Mouse (Mus musculus) heart, embryonic 16.5 days (tissue): ENCODE results near the gene Uba3. TPM values are rescaled to one million over a fixed set of nuclear protein-coding genes. Genes with fewer than 3 reads are reported as not detected.

Experiments used
- ATAC-seq: fragments of 200-750 bp; cut with Nextera tagmentation; replicated peaks from 2 replicates; pipeline ENCODE4 v1.8.0; 2017; ENCODE audit warnings: moderate number of reproducible peaks; ENCODE audit not compliant: insufficient read depth, low FRiP score; ENCODE audit errors: extremely low read depth
- H3K27ac ChIP-seq: fragments of 300-500 bp; sonication (generic); 2 replicates; pipeline ENCODE4 v1.5.1; 2014; ENCODE audit warnings: mild to moderate bottlenecking, low read length, control low read depth, moderate library complexity
- H3K27me3 ChIP-seq: fragments of 300-500 bp; sonication (generic); 2 replicates; pipeline ENCODE4 v1.6.1; 2014; ENCODE audit warnings: low read length, mixed read lengths; ENCODE audit not compliant: control insufficient read depth, insufficient read depth
- H3K36me3 ChIP-seq: fragments of 300-500 bp; sonication (generic); 2 replicates; pipeline ENCODE4 v1.6.1; 2014; ENCODE audit not compliant: control insufficient read depth, insufficient read depth
- H3K4me1 ChIP-seq: fragments of 300-500 bp; sonication (generic); 2 replicates; pipeline ENCODE4 v1.6.1; 2014; ENCODE audit warnings: low read length, mixed read lengths; ENCODE audit not compliant: control insufficient read depth, insufficient read depth
- H3K4me2 ChIP-seq: fragments of 300-500 bp; sonication (generic); 2 replicates; pipeline ENCODE4 v1.6.1; 2014; ENCODE audit warnings: low read depth, mild to moderate bottlenecking, control low read depth, low read length
- H3K4me3 ChIP-seq: fragments of 300-500 bp; sonication (generic); 2 replicates; pipeline ENCODE4 v1.5.1; 2014; ENCODE audit warnings: mild to moderate bottlenecking, control low read depth, low read length
- H3K9ac ChIP-seq: fragments of 300-500 bp; sonication (generic); 2 replicates; pipeline ENCODE4 v1.6.1; 2014; ENCODE audit warnings: low read length, control low read depth
- H3K9me3 ChIP-seq: fragments of 300-500 bp; sonication (generic); replicated peaks from 2 replicates; pipeline ENCODE4 v1.6.1; 2016; ENCODE audit warnings: low read length; ENCODE audit not compliant: control insufficient read depth
- WGBS: fragments of 180-500 bp; shearing (Covaris S2); extraction: QIAGEN DNeasy Blood & Tissue Kit; methylation state at CpG from one replicate; pipeline ENCODE4 v1.1.7; 2014; 5-methylcytosine and 5-hydroxymethylcytosine counted together
- polyA plus RNA-seq: library from polyadenylated mRNA; unstranded; fragments of >200 nt; fragmentation: Nextera tagmentation; extraction: Ambion mirVana; gene quantifications from 2 replicates; pipeline ENCODE4 v1.2.1, GENCODE M21; 2015

Gene Uba3
- polyA plus RNA-seq, 1 experiment from 2014 or later = 71.1 TPM

DNA sequence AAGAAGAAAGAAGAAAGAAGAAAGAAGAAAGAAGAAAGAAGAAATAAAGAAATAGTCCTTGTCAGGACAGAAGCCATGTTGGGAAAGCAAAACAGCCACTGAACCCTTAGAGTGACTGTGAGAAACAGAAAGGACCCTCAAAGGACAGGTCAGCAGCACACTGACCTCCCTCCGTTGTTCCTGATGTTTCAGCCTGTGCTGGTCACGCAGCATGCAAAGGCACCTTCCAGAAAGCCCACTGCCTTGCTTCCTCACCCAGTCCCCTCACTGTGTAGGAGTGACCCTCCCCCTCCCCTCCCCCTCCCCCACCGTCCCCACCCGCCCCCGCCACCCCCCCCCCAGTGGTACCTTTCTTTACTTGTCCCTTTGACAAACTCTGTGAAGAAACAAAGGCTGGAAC is 15.2 kb upstream of the Uba3 start:
- H3K9me3 ChIP-seq = no peaks in the 10 kb centered on the region
- 0 out of 2 replicates have a peak, but pooled peaks cover 3% of the 10 kb centered on the region for H3K36me3 ChIP-seq
- no peak overlapping the region for H3K27ac ChIP-seq
- no peak overlapping the region for H3K9ac ChIP-seq
- H3K4me3 ChIP-seq = no peak overlapping the region
- WGBS = 93% methylated on average over 2 of the region's 5 CpGs
- no peak for ATAC-seq
- H3K4me1 ChIP-seq = peaks cover 49% of the 10 kb centered on the region
- H3K27me3 ChIP-seq = no peaks in the 10 kb centered on the region
- no peak overlapping the region for H3K4me2 ChIP-seq

DNA sequence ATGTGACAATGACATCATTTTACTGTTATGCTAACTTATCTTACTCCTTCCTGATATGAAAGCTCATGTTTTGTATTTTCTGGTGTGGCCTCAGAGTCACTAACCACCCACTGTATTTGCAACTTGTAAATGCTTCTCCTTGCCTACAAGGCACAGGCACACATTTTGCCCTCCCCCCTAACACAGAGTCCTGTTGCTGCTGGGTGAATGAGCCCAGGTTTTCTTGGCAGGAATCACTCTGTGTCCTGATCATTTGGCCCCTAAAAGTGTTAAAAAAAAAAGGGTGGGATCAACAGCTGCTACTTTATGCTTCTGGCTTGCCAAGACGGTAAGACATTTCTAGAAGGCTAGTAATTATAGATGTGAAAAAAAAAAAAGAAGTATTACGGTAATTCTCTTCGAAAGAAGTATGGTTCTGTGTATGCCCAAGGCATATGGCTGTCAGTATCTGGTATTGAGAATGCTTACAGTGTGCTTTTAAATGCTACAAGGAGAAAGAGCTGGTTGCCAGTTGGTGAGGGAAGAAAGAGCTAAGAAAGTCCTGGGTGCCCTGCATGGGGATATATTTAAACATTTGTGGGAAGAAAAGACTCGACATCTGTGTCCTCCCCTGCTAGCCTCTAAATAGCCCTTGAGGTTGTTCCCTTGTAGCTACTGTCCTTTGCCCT is 10.8 kb upstream of the Uba3 start:
- Histone ChIP-seq H3K9me3 (no peaks in the 10 kb centered on the region), H3K27ac (peak overlapping the region; percentile 27), H3K27me3 (no peaks in the 10 kb centered on the region), H3K9ac (no peak overlapping the region), H3K4me3 (no peak overlapping the region), H3K4me1 (peaks cover 42% of the 10 kb centered on the region), H3K4me2 (no peak overlapping the region), H3K36me3 (peaks cover 10% of the 10 kb centered on the region; the same call in 1 of the 2 replicates)
- no peak for ATAC-seq
- 64% methylated on average over 4 of the region's 4 CpGs for WGBS

DNA sequence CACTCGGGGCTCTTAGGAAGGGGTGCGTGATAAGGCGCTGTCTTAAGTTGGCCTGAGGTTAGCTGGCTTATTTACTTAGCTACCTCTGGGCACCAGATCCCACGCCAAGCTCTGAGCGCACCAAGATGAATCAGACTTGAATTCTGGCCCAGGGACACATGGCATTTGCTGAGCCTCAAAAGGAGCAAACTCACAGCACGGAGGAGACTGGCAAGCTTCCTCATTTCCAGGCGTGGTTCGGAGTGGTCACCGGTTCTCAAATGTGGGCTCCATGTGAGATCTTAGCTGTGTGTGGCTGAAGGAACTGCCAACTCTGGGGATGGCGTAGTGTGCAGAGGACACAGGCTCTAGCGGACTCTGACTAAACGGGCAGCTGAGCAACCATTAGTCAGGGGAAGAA is 6.5 kb upstream of the Uba3 start:
- Histone ChIP-seq H3K27me3 (no peaks in the 10 kb centered on the region), H3K4me2 (peak overlapping the region; percentile 94), H3K9ac (peak overlapping the region; percentile 93), H3K4me1 (peaks cover 43% of the 10 kb centered on the region), H3K9me3 (no peaks in the 10 kb centered on the region), H3K4me3 (peak overlapping the region; percentile 92), H3K36me3 (peaks cover 10% of the 10 kb centered on the region; the same call in 1 of the 2 replicates), H3K27ac (peak overlapping the region; percentile 62; the same call in 1 of the 2 replicates)
- WGBS = 40% methylated on average over 12 of the region's 12 CpGs
- 0 out of 2 replicates have a peak, but pooled peaks have one; percentile 2 for ATAC-seq

DNA sequence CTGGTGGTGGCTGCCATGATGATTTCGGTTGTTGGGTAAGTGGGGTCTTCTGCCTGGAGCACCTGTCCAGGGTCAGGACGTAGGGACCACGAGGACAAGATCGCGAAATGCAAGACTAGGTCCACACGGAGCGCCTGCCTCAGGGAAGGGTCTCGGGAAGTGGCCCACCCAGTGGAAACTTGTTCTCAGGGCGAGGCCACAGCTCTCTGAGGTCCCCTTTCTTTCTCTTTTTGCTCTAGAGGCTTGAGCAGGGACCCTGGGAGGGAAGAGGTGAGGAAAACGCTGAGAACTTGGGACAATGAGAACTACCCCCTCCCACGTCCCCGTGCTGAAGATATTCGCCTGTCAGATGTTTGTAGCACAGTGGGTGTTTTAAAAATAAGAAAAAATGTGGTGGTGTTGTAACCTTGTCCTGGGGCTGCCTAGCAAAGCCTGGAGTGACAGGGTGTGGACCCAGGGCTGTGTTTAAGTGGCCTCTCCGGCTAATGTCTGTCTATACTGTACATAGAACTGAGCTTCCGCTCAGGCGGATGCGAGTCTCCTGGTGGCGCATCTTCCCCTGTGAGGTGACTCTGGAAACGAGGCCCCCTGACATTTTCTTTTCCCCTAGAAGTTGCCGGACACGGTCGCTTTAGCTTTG is 5.6 kb upstream of the Uba3 start:
- Histone ChIP-seq H3K36me3 (peaks cover 10% of the 10 kb centered on the region; the same call in 1 of the 2 replicates), H3K4me1 (peaks cover 37% of the 10 kb centered on the region), H3K4me2 (peak overlapping the region; percentile 94), H3K9ac (peak overlapping the region; percentile 93), H3K9me3 (no peaks in the 10 kb centered on the region), H3K27me3 (no peaks in the 10 kb centered on the region), H3K27ac (peak overlapping the region; percentile 90), H3K4me3 (peak overlapping the region; percentile 92)
- ATAC-seq = peak; percentile 46
- WGBS = under 1% methylated on average over 22 of the region's 22 CpGs

DNA sequence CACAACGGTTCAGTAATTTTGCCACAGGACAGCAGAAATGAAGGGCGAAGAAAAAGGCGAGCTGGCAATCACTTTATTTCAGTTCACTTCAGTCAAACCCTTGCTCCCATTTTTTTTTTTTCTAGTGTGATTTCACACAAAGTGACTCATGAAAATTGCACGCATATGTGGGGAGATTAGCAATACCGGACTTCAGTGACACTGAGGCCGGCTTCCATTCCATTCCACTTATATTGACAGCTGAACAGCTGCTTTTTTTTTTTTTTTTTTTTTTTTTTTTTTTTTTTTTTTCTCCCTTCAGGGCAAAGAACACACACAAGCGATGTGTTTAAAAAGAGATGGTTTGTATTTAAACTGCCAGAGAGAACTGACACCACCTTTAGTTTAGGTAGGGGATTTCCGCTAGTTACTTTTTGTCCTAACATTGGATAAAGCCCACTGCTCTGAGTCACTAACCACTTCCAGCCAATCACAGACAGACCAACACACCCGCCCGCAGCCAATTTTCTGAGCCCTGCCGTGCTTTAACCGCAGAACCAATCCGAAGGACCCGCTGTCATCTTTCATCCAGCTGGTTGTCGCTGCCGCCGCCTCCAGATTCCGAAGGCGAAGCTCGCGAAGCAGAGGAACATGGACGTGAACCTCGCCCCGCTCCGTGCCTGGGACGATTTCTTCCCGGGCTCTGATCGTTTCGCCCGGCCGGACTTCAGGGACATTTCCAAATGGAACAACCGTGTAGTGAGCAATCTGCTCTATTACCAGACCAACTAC is 4.9 kb upstream of the Uba3 start, which contains the start of gene Arl6ip5:
TSS of gene Arl6ip5 (plus strand) at position 499 of the 771 bp plus-strand sequence.
- H3K4me1 ChIP-seq = peaks cover 32% of the 10 kb centered on the region
- 8% methylated on average over 32 of the region's 32 CpGs for WGBS
- ATAC-seq = peak; percentile 69
- H3K27ac ChIP-seq = peak within 1 kb of the TSS; percentile 90
- no peaks in the 10 kb centered on the region for H3K9me3 ChIP-seq
- no peaks in the 10 kb centered on the region for H3K27me3 ChIP-seq
- peak within 1 kb of the TSS; percentile 93 for H3K9ac ChIP-seq
- peak within 1 kb of the TSS; percentile 94 for H3K4me2 ChIP-seq
- H3K36me3 ChIP-seq = peaks cover 7% of the 10 kb centered on the region; the same call in 1 of the 2 replicates
- H3K4me3 ChIP-seq = peak within 1 kb of the TSS; percentile 92

DNA sequence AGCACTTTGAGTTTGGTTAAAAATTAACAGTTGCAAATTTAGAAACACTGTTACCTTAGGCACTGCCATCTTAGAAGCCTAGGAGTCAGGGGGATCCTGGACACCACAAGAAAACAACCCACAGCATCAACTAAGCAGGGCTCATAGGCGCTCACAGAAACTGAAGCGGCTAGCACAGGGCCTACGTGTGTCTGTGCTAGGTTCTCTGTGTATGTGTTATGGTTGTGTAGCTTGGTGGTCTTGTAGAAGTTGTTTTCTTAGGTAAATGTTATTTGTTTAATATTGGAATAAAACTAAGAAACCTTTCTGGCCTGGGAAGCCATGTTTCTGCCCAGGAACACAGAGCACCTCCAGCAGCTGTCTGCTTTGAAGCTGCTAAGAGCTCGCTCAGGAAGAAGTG is 4.3 kb upstream of the Uba3 start:
- no peak overlapping the region for H3K4me2 ChIP-seq

DNA sequence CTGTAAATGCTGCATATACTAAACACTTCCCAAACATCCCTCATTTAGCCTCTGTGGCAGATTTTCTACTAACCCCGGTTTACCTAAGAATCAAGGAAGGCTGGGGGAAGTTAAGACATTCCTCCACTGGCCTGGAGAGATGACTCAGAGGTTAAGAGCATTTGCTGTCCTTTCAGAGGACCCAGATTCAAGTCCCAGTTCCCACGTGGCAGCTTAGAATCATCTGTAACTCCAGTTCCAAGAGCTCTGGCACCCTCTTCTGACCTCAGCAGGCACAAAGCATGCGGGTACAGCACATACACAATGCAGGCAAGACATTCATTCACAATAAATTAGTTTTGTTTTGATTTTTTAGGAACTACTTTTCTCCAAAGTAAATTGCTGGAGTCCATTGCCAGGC is 3.8 kb upstream of the Uba3 start:
- 53% methylated on average over 3 of the region's 3 CpGs for WGBS
- peaks cover 32% of the 10 kb centered on the region for H3K4me1 ChIP-seq
- no peak overlapping the region for H3K4me3 ChIP-seq
- H3K27ac ChIP-seq = no peak overlapping the region
- no peaks in the 10 kb centered on the region for H3K36me3 ChIP-seq
- H3K9me3 ChIP-seq = no peaks in the 10 kb centered on the region
- no peaks in the 10 kb centered on the region for H3K27me3 ChIP-seq
- ATAC-seq = no peak
- H3K4me2 ChIP-seq = no peak overlapping the region
- H3K9ac ChIP-seq = no peak overlapping the region

More for the DNA sequence above, 4.3 kb upstream of the Uba3 start:
- 84% methylated on average over 4 of the region's 4 CpGs for WGBS
- Histone ChIP-seq H3K9ac (no peak overlapping the region), H3K9me3 (no peaks in the 10 kb centered on the region), H3K27me3 (no peaks in the 10 kb centered on the region), H3K27ac (no peak overlapping the region), H3K4me1 (peaks cover 31% of the 10 kb centered on the region), H3K36me3 (peaks cover 3% of the 10 kb centered on the region; the same call in 1 of the 2 replicates), H3K4me3 (no peak overlapping the region)
- ATAC-seq = no peak

DNA sequence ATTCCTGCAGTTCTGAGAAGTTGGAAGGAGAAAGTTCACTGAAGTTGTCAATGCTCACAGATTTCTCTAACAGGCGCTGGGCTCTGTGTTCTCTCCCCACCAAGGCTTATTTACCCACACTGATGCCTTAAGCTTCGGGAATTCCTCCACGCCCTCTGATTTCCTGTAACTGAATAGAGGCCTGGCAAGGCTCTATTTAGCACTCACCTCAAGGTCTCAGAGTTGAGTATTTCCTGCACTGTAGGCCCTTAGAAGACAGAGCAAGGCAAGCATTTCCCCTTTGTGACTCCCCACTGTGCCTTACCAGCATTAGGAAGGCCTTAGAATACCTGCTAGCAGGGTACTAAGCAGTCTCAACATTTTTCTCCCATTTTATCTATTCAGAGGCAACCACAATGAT is 3.0 kb upstream of the Uba3 start:
- no peak for ATAC-seq
- no peak overlapping the region for H3K9ac ChIP-seq
- WGBS = 43% methylated on average over 3 of the region's 3 CpGs

More for the DNA sequence above, 3.0 kb upstream of the Uba3 start:
- Histone ChIP-seq H3K9me3 (no peaks in the 10 kb centered on the region), H3K27me3 (no peaks in the 10 kb centered on the region), H3K36me3 (no peaks in the 10 kb centered on the region), H3K4me2 (no peak overlapping the region), H3K27ac (peak overlapping the region; percentile 17), H3K4me1 (peaks cover 30% of the 10 kb centered on the region), H3K4me3 (no peak overlapping the region)
